Mouse (Mus musculus) spleen, adult 2 months (tissue): Measurements from ENCODE around the gene Hmgn1.

Experiments used
- CTCF ChIP-seq: fragments of 200-500 bp; IDR thresholded peaks from 2 replicates; pipeline ENCODE4 v1.5.1; 2011; ENCODE audit warnings: mild to moderate bottlenecking, inconsistent platforms; ENCODE audit not compliant: insufficient read depth, insufficient read length, insufficient replicate concordance; ENCODE audit errors: extremely low read depth
- POLR2A ChIP-seq: fragments of 200-500 bp; IDR thresholded peaks from 2 replicates; pipeline ENCODE4 v1.6.1; 2011; ENCODE audit warnings: low read depth, low read length, inconsistent platforms

DNA sequence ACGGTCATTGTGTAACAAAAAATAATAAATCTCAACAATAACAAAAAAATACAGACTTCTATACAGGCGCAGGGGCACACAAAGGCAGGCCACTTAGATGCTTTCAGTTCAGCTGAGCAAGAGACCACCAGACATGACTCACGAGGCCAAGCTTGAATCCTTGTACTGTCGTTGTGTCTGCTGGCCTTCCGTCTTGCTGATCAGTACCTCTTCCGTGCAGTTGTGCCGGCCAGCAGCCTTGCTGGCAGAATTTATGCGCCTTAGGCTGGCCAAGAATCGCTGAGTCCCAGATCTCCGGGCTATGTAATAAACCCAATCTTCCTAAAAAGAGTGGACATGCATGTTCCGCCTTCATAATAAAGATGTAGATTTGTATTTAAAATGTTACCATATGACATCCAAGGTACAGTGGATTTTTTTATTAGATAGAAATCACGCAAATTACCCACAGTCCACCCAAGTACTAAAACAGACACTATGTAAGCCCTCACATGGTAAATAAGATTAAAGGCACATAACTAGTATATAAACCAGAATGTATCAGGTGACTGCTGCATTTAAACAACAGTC, 31.1 kb upstream of the Hmgn1 start:
- TF ChIP-seq CTCF (no peak), POLR2A (no peak)
